Mouse (Mus musculus) MEL (cell line): Measurements from ENCODE around the gene Vash2. TPM values are rescaled to one million over a fixed set of nuclear protein-coding genes. Genes with fewer than 3 reads are reported as not detected.

Experiments
- DNase-seq: peaks from one replicate; pipeline ENCODE4 v3.0.0; 2011; ENCODE audit warnings: low read depth, low spot score
- H3K27ac ChIP-seq: 2 replicates; pipeline ENCODE4 v1.5.1; 2012; ENCODE audit warnings: low read depth, mild to moderate bottlenecking, control low read depth, low read length, moderate library complexity; ENCODE audit not compliant: control insufficient read depth
- H3K27me3 ChIP-seq, 2 experiments: fragments of 150-350 bp in 1 of 2; sonication (generic) in 1 of 2; 2 replicates each; pipeline ENCODE4 v1.6.1; 2012; ENCODE audit warnings: low read length in 2 of 2, mild to moderate bottlenecking in 2 of 2, improper control_type of control experiment in 1 of 2, moderate library complexity in 1 of 2; ENCODE audit not compliant: insufficient read depth in 2 of 2, control insufficient read depth in 1 of 2
- H3K36me3 ChIP-seq, 2 experiments: 2 replicates each; pipeline ENCODE4 v1.6.1; 2012 to 2014; ENCODE audit warnings: low read length in 2 of 2, improper control_type of control experiment in 1 of 2, inconsistent platforms in 1 of 2, mild to moderate bottlenecking in 1 of 2; ENCODE audit not compliant: insufficient read depth in 2 of 2, control insufficient read depth in 1 of 2
- H3K4me1 ChIP-seq, 2 experiments: fragments of 150-350 bp in 1 of 2; sonication (generic) in 1 of 2; 2 replicates each; pipeline ENCODE4 v1.6.1; 2012; ENCODE audit warnings: low read length in 2 of 2, improper control_type of control experiment in 1 of 2, mild to moderate bottlenecking in 1 of 2; ENCODE audit not compliant: insufficient read depth in 2 of 2, control insufficient read depth in 1 of 2
- H3K4me3 ChIP-seq, 2 experiments: fragments of 150-350 bp in 1 of 2; sonication (generic) in 1 of 2; 2 replicates each; pipeline ENCODE4 v1.5.1; 2012; ENCODE audit warnings: low read depth in 2 of 2, low read length in 2 of 2, mild to moderate bottlenecking in 2 of 2, moderate library complexity in 2 of 2, control low read depth in 1 of 2, improper control_type of control experiment in 1 of 2; ENCODE audit not compliant: control insufficient read depth in 1 of 2, insufficient read depth in 1 of 2
- H3K79me2 ChIP-seq: 2 replicates; pipeline ENCODE4 v1.6.1; 2012; ENCODE audit warnings: mild to moderate bottlenecking, low read length, moderate library complexity; ENCODE audit not compliant: control insufficient read depth, poor library complexity, insufficient read depth
- H3K9ac ChIP-seq: 2 replicates; pipeline ENCODE4 v1.6.1; 2012; ENCODE audit warnings: low read depth, mild to moderate bottlenecking, control low read depth, low read length, moderate library complexity; ENCODE audit not compliant: control insufficient read depth, poor library complexity, severe bottlenecking
- H3K9me3 ChIP-seq: fragments of 150-350 bp; sonication (generic); replicated peaks from 2 replicates; pipeline ENCODE4 v1.6.1; 2012; ENCODE audit warnings: mild to moderate bottlenecking, low read length, improper control_type of control experiment, moderate library complexity; ENCODE audit not compliant: insufficient read depth
- CHD2 ChIP-seq: IDR thresholded peaks from 2 replicates; pipeline ENCODE4 v1.6.1; 2011; ENCODE audit warnings: low read length, improper control_type of control experiment
- CTCF ChIP-seq, 3 experiments: IDR thresholded peaks in 2 of 3; conservative IDR thresholded peaks in 1 of 3; 2 replicates each; pipeline ENCODE4 v1.5.1; 2011 to 2012; ENCODE audit warnings: low read length in 3 of 3, low read depth in 2 of 3, mild to moderate bottlenecking in 2 of 3, improper control_type of control experiment in 1 of 3, inconsistent platforms in 1 of 3, mixed read lengths in 1 of 3, moderate library complexity in 1 of 3; ENCODE audit not compliant: control insufficient read depth in 1 of 3, insufficient read depth in 1 of 3, poor library complexity in 1 of 3, severe bottlenecking in 1 of 3
- ETS1 ChIP-seq: IDR thresholded peaks from 2 replicates; pipeline ENCODE4 v1.6.1; 2012; ENCODE audit warnings: low read depth, mild to moderate bottlenecking, inconsistent platforms, low read length, improper control_type of control experiment, moderate library complexity
- GABPA ChIP-seq: IDR thresholded peaks from 2 replicates; pipeline ENCODE4 v1.6.1; 2012; ENCODE audit warnings: low read depth, mild to moderate bottlenecking, inconsistent platforms, low read length, improper control_type of control experiment, moderate library complexity
- GATA1 ChIP-seq: IDR thresholded peaks from 2 replicates; pipeline ENCODE4 v1.6.1; 2011; ENCODE audit warnings: low read depth, low read length, improper control_type of control experiment
- HCFC1 ChIP-seq: IDR thresholded peaks from 2 replicates; pipeline ENCODE4 v1.6.1; 2012; ENCODE audit warnings: low read depth, mild to moderate bottlenecking, inconsistent platforms, low read length, improper control_type of control experiment, moderate library complexity
- MXI1 ChIP-seq: IDR thresholded peaks from 2 replicates; pipeline ENCODE4 v1.6.1; 2011; ENCODE audit warnings: mild to moderate bottlenecking, low read depth, low read length, improper control_type of control experiment
- MYB ChIP-seq: IDR thresholded peaks from 2 replicates; pipeline ENCODE4 v1.6.1; 2011; ENCODE audit warnings: mild to moderate bottlenecking, low read depth, low read length, improper control_type of control experiment
- MYC ChIP-seq: IDR thresholded peaks from 2 replicates; pipeline ENCODE4 v1.6.1; 2011; ENCODE audit warnings: low read depth, mild to moderate bottlenecking, low read length, improper control_type of control experiment, moderate library complexity
- NELFE ChIP-seq: IDR thresholded peaks from 2 replicates; pipeline ENCODE4 v1.6.1; 2011; ENCODE audit warnings: low read depth, low read length, improper control_type of control experiment
- NRF1 ChIP-seq: IDR thresholded peaks from 2 replicates; pipeline ENCODE4 v1.6.1; 2014; ENCODE audit warnings: low read depth, mild to moderate bottlenecking, inconsistent platforms, low read length, improper control_type of control experiment, moderate library complexity; ENCODE audit not compliant: poor library complexity, insufficient read depth, severe bottlenecking
- POLR2A ChIP-seq, 2 experiments: IDR thresholded peaks; 2 replicates each; pipeline ENCODE4 v1.6.1; 2011 to 2012; ENCODE audit warnings: low read length in 2 of 2, mild to moderate bottlenecking in 2 of 2, control low read depth in 1 of 2, improper control_type of control experiment in 1 of 2, low read depth in 1 of 2, moderate library complexity in 1 of 2; ENCODE audit not compliant: control insufficient read depth in 1 of 2, insufficient read depth in 1 of 2, poor library complexity in 1 of 2
- POLR2AphosphoS2 ChIP-seq: IDR thresholded peaks from 2 replicates; pipeline ENCODE4 v1.6.1; 2011; ENCODE audit warnings: low read length, improper control_type of control experiment
- RAD21 ChIP-seq: IDR thresholded peaks from 2 replicates; pipeline ENCODE4 v1.6.1; 2011; ENCODE audit warnings: mild to moderate bottlenecking, low read depth, low read length, improper control_type of control experiment
- SMC3 ChIP-seq: IDR thresholded peaks from 2 replicates; pipeline ENCODE4 v1.6.1; 2011; ENCODE audit warnings: low read depth, low read length, improper control_type of control experiment
- TAL1 ChIP-seq: IDR thresholded peaks from 2 replicates; pipeline ENCODE4 v1.6.1; 2012; ENCODE audit warnings: mild to moderate bottlenecking, inconsistent platforms, low read length, moderate library complexity, mixed read lengths
- TCF12 ChIP-seq: IDR thresholded peaks from 2 replicates; pipeline ENCODE4 v1.6.1; 2014; ENCODE audit warnings: low read depth, mild to moderate bottlenecking, inconsistent platforms, low read length, improper control_type of control experiment, moderate library complexity
- USF2 ChIP-seq, 2 experiments: IDR thresholded peaks; 2 replicates each; pipeline ENCODE4 v1.6.1; 2011 to 2012; ENCODE audit warnings: improper control_type of control experiment in 2 of 2, low read length in 2 of 2, borderline replicate concordance in 1 of 2, inconsistent platforms in 1 of 2, low read depth in 1 of 2, mild to moderate bottlenecking in 1 of 2; ENCODE audit not compliant: insufficient read depth in 1 of 2
- ZC3H11A ChIP-seq: IDR thresholded peaks from 2 replicates; pipeline ENCODE4 v1.6.1; 2012; ENCODE audit warnings: low read depth, mild to moderate bottlenecking, inconsistent platforms, low read length, improper control_type of control experiment
- ZMIZ1 ChIP-seq: IDR thresholded peaks from 2 replicates; pipeline ENCODE4 v1.6.1; 2012; ENCODE audit warnings: low read depth, mild to moderate bottlenecking, inconsistent platforms, low read length, improper control_type of control experiment, moderate library complexity
- polyA plus RNA-seq, 2 experiments: library from polyadenylated mRNA; stranded (reverse) in 1 of 2; unstranded in 1 of 2; fragments of >175 nt in 1 of 2; fragments of >200 nt in 1 of 2; gene quantifications; 2 replicates each; pipeline versions ENCODE4 v1.2.1 to v1.2.4; 2012; ENCODE audit warnings: low replicate concordance in 2 of 2, low read depth in 1 of 2; ENCODE audit not compliant: insufficient read length in 2 of 2, insufficient read depth in 1 of 2, missing spikeins in 1 of 2
- total RNA-seq: library from RNA; depleted of rRNA; stranded (reverse); fragments of 300-350 nt; gene quantifications from 2 replicates; pipeline ENCODE4 v1.2.3, GENCODE M21; 2012

Gene Vash2
- total and polyA plus RNA-seq, 3 experiments: 2.6 to 9.8 TPM; not detected in 1

DNA sequence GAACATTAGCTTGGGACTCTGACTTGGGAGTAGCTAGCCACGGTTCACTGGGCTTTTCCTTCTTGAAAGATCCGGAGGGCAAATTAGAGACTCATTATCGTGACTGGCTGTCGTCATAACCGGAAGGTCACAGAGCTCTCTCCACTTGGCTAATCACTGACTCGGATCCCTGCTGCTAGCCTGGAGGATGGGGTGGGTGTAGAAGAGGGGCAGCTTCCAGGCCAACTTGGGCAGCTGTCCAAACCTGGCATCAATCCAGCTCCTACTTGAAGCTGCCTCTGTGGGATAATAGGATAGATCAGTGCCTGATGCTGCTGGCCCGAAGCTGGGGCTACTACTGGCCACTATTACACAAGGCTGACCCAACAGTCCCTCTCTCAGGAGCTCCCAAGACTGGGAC, 16.5 kb upstream of the Vash2 start:
- Histone ChIP-seq H3K9me3 (no peaks in the 10 kb centered on the region), H3K9ac (no peak overlapping the region), H3K27me3 (no peaks in the 10 kb centered on the region), H3K79me2 (no peaks in the 10 kb centered on the region), H3K36me3 (no peaks in the 10 kb centered on the region), H3K27ac (no peak overlapping the region), H3K4me3 (no peak overlapping the region), H3K4me1 (no peaks in the 10 kb centered on the region)
- no peak for DNase-seq
- TF ChIP-seq TAL1: no peak
- TF ChIP-seq GATA1: no peak
- TF ChIP-seq USF2 (IDR thresholded peaks at IDR 0.05; ENCODE audit: borderline replicate concordance in 1 of 2, insufficient read depth in 1 of 2, low read depth in 1 of 2, low read length in 2 of 2): no peak
- TF ChIP-seq MYC: no peak
- TF ChIP-seq POLR2AphosphoS2: no peak
- TF ChIP-seq CTCF (IDR thresholded peaks at IDR 0.05 in 2 of 3, conservative IDR thresholded peaks at IDR 0.05 in 1 of 3; ENCODE audit: control insufficient read depth in 1 of 3, insufficient read depth in 1 of 3, low read depth in 2 of 3, low read length in 3 of 3, poor library complexity in 1 of 3, severe bottlenecking in 1 of 3): no peak

DNA sequence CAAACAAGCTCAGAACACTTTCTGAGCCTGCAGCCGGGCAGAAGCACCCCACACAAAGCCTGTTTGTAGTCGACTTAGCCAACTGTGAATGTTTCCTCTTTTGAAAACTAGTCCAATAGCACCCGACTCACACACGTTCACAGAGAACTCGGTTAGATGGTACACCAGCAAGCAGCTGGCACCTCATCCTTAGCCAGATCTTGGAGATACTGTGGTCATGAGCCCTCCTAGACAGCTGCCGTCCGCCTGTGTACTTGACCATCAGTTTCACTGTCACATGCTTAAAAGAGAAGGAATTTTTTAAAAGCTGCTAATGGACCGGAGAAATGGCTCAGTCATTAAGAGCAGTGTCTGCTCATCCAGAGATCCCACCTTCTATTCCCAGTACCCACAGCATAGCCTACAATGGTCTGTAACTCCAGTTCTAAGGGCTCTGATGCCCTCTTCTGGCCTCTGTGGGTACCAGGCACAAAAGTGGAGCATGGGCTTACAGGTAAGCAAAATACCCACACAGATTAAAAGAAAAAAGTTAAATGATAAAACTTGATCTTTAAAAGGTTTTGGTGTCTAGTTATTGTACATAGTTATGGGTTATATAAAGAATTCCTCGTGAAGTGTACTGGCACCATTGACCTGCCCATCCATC, 10.5 kb upstream of the Vash2 start:
- Histone ChIP-seq H3K9ac (no peak overlapping the region), H3K27me3 (no peaks in the 10 kb centered on the region), H3K36me3 (no peaks in the 10 kb centered on the region), H3K79me2 (no peaks in the 10 kb centered on the region), H3K4me3 (no peak overlapping the region), H3K27ac (no peak overlapping the region), H3K9me3 (no peaks in the 10 kb centered on the region), H3K4me1 (no peaks in the 10 kb centered on the region)
- TF ChIP-seq RAD21 (peak; percentile 62), CTCF (IDR thresholded peaks at IDR 0.05 in 2 of 3, conservative IDR thresholded peaks at IDR 0.05 in 1 of 3; ENCODE audit: control insufficient read depth in 1 of 3, insufficient read depth in 1 of 3, low read depth in 2 of 3, low read length in 3 of 3, poor library complexity in 1 of 3, severe bottlenecking in 1 of 3) (peak; percentile 37 to 58 (median 58)), ZC3H11A (peak; percentile 49), HCFC1 (no peak), ETS1 (no peak), SMC3 (peak; percentile 59)
- DNase-seq: peak; percentile 41

DNA sequence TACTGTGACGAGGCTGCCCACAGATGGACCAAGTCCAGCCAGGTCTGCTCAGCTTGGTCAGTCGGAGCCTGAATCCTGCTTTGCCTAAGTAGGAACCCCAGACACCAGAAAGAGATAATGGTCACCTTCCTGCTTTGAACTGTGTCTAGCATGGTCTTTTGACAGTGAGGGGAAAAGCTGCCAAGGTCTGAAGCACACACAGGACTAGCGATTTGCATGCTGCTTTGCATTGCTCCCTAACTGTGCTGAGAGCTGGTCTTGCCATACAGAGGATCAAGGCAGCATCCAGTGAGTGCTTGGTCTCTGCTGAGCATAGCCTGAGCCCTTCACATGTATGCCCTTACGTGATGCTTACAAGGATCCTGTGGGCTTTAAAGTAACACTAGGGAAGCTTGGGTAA, 2.3 kb upstream of the Vash2 start:
- H3K9ac ChIP-seq: no peak overlapping the region
- DNase-seq: no peak
- TF ChIP-seq MYB: no peak
- no peak for TF ChIP-seq SMC3
- no peak for TF ChIP-seq USF2 (IDR thresholded peaks at IDR 0.05; ENCODE audit: borderline replicate concordance in 1 of 2, insufficient read depth in 1 of 2, low read depth in 1 of 2, low read length in 2 of 2)
- TF ChIP-seq NRF1: no peak
- TF ChIP-seq CTCF (IDR thresholded peaks at IDR 0.05 in 2 of 3, conservative IDR thresholded peaks at IDR 0.05 in 1 of 3; ENCODE audit: control insufficient read depth in 1 of 3, insufficient read depth in 1 of 3, low read depth in 2 of 3, low read length in 3 of 3, poor library complexity in 1 of 3, severe bottlenecking in 1 of 3): no peak
- TF ChIP-seq ZC3H11A: no peak
- TF ChIP-seq CHD2: no peak
- no peak for TF ChIP-seq HCFC1
- TF ChIP-seq ZMIZ1: no peak
- no peak for TF ChIP-seq POLR2A (IDR thresholded peaks at IDR 0.05; ENCODE audit: control insufficient read depth in 1 of 2, insufficient read depth in 1 of 2, low read depth in 1 of 2, low read length in 2 of 2, poor library complexity in 1 of 2)
- TF ChIP-seq GABPA: no peak
- TF ChIP-seq MXI1: no peak
- no peak for TF ChIP-seq TCF12
- TF ChIP-seq NELFE: no peak
- H3K36me3 ChIP-seq: no peaks in the 10 kb centered on the region
- no peak overlapping the region for H3K4me3 ChIP-seq
- no peaks in the 10 kb centered on the region for H3K27me3 ChIP-seq
- H3K4me1 ChIP-seq: no peaks in the 10 kb centered on the region; a peak in 2 of 4 replicates
- peaks cover 2% of the 10 kb centered on the region; the same call in 1 of the 2 replicates for H3K79me2 ChIP-seq
- H3K9me3 ChIP-seq: no peaks in the 10 kb centered on the region
- no peak overlapping the region for H3K27ac ChIP-seq
